Mouse (Mus musculus): ENCODE measurements around the gene Gm614. TPM values are rescaled to one million over a fixed set of nuclear protein-coding genes. Genes with fewer than 3 reads are reported as not detected.

The Gm614 gene
- polyA plus RNA-seq, 1 experiment from 2014 or later = not detected

DNA sequence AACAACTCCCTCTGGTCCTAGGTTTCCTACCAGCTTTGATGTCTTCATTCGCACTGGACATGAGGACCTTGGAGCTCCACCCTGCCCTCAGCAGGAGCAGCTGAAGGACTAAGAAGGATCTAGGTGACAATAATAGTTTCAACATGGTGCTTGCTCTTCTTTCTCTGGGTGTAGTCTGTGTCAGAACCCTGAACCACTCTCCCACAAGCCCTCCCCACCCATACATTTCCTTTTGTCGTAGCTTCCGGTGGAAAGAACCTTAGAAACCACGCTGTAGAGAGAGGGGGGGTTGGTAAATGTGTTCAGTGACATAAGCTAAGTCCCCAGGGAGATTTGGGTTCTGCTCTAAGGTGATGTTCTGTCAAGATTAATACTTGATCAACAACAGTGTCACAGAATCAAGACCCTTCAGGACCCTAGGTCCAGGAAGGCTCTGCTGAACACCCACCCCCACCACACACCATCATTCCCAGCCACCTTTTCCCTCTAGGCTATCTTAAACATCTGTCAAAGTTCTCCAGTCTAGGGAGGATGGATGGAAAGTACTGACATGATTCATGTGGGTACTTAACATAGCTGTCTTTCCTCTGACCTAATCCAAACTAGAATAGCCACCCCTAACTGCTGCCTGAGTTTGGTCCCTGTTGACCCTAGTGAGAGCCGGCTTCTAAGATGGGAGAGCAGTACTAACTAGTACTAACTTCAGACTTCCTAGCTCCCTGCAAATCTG, 4.4 kb upstream of the Gm614 start, which contains the start of gene Il2rg:
Gene Il2rg (minus strand): TSS at position 231 of the 730 bp plus-strand sequence.
- 38% methylated on average over 5 of the region's 5 CpGs for WGBS
- no peak within 1 kb of the TSS for H3K27ac ChIP-seq (ENCODE audit: low read length)
- H3K36me3 ChIP-seq (ENCODE audit: control insufficient read depth, insufficient read depth, low read length) = no peaks in the 10 kb centered on the region
- 0 out of 2 replicates have a peak, but pooled peaks cover 5% of the 10 kb centered on the region for H3K4me1 ChIP-seq (replicated peaks; ENCODE audit: control insufficient read depth, insufficient read depth, low read length)
- ATAC-seq (ENCODE audit: low read depth) = no peak
- 0 out of 2 replicates have a peak within 1 kb of the TSS, but pooled peaks have one; percentile 20 for H3K9ac ChIP-seq (ENCODE audit: low read length)
- peak within 1 kb of the TSS; percentile 18; the same call in 1 of the 2 replicates for H3K4me3 ChIP-seq (ENCODE audit: low read length)
- H3K27me3 ChIP-seq (ENCODE audit: control insufficient read depth, insufficient read depth, low read depth, low read length) = no peaks in the 10 kb centered on the region
- H3K9me3 ChIP-seq (ENCODE audit: control insufficient read depth, low read length) = no peaks in the 10 kb centered on the region
- H3K4me2 ChIP-seq (ENCODE audit: low read depth, low read length) = no peak within 1 kb of the TSS

DNA sequence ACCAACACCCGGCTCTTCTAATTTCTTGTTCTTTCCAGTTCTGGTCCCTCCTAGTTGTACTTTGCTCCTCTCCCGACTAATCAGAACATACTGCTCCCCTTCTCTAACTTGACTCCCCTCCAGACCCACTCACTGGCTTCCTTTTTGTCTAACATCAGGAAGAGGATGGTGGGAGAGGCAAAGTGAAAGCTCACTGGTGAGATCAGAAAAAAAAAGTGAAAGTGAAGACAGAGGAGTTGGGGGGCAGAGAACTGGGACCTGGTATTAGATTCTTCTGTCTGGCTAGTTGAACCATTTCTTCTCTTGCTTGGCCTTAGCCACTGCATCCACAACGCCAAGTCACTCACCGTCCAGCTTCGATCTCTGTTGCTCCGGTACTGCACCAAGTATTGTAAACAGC, 2.8 kb upstream of the Gm614 start:
- Histone ChIP-seq H3K27me3 (ENCODE audit: control insufficient read depth, insufficient read depth, low read depth, low read length) (no peaks in the 10 kb centered on the region), H3K9ac (ENCODE audit: low read length) (no peak overlapping the region), H3K36me3 (ENCODE audit: control insufficient read depth, insufficient read depth, low read length) (no peaks in the 10 kb centered on the region), H3K4me2 (ENCODE audit: low read depth, low read length) (no peak overlapping the region), H3K9me3 (ENCODE audit: control insufficient read depth, low read length) (no peaks in the 10 kb centered on the region), H3K4me3 (ENCODE audit: low read length) (no peak overlapping the region), H3K4me1 (replicated peaks; ENCODE audit: control insufficient read depth, insufficient read depth, low read length) (0 out of 2 replicates have a peak, but pooled peaks cover 5% of the 10 kb centered on the region), H3K27ac (ENCODE audit: low read length) (no peak overlapping the region)
- WGBS = 85% methylated on average over 6 of the region's 6 CpGs
- no peak for ATAC-seq (ENCODE audit: low read depth)

DNA sequence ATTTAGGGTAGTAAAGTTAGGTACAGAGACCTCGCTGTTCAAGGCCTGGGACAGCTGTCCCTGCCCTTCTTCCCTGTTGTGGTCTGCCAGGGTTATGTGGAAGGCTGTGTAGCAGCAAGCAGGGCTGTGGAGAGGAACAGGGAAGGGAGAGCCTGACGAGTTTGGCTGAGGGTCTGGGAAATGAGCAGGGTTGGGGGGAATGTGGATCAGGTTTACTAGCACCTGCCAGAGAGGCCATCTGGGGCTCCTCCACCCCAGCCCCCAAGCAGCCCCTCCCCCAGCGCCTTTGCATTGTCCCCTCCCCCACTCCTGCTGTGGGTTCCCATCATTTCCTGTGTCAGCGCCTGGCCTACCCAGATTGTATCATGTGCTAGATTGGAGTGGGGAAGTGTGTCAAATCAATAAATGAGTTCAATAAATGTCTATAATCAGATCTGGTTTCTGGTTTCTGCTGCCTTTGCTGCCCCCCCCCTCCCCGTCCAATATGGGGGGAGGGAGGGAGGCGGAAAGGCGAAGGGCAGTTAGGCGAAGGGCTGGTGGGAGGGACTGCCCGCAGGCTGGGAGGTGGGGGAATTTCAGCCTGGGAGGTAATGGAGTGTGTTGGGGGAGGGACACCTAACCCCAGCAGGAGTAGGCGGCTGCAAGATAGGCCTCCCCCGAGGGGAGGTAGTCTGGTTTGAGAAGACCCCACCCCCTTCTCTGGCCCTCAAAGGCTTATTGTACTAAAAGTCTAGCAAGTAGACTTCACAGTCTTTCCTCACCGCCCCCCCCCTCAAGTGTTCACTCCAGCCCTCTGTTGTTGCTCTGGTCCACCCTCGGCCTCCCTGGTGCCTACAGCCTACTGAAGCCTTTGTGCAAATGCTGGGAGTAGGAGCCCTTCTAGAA, 3.1 kb downstream of the Gm614 start:
- 17% methylated on average over 7 of the region's 13 CpGs for WGBS

DNA sequence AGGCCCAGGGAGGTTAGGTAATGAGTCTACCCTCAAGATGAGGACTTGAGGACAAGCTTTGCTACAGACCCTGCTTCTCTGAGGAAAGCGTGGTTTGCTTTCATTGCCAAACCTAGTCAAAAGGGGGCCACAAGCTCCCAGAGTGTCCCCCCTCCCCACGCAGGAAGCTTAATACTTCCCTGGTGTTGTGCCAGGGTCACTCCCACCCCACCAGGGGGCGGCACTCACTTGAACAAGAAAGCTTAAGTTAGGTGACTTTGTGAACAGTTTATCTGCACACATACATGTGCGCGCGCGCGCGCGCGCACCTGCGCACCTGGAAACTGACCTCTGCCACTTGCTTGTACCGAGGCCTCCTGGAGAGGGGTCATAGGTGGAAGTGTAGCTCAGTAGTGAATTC, 7.2 kb downstream of the Gm614 start:
- H3K27me3 ChIP-seq (ENCODE audit: control insufficient read depth, insufficient read depth, low read depth, low read length) = no peaks in the 10 kb centered on the region
- H3K36me3 ChIP-seq (ENCODE audit: control insufficient read depth, insufficient read depth, low read length) = no peaks in the 10 kb centered on the region
- H3K9ac ChIP-seq (ENCODE audit: low read length) = no peak overlapping the region
- H3K4me2 ChIP-seq (ENCODE audit: low read depth, low read length) = no peak overlapping the region
- H3K27ac ChIP-seq (ENCODE audit: low read length) = no peak overlapping the region
- H3K9me3 ChIP-seq (ENCODE audit: control insufficient read depth, low read length) = peaks cover 3% of the 10 kb centered on the region; the same call in 1 of the 2 replicates
- H3K4me3 ChIP-seq (ENCODE audit: low read length) = no peak overlapping the region
- no peak for ATAC-seq (ENCODE audit: low read depth)
- peaks cover 10% of the 10 kb centered on the region; the same call in 1 of the 2 replicates for H3K4me1 ChIP-seq (replicated peaks; ENCODE audit: control insufficient read depth, insufficient read depth, low read length)
- WGBS = 76% methylated on average over 13 of the region's 13 CpGs

More for the DNA sequence above, 3.1 kb downstream of the Gm614 start:
- peak overlapping the region; percentile 59 for H3K27ac ChIP-seq (ENCODE audit: low read length)
- H3K9ac ChIP-seq (ENCODE audit: low read length) = no peak overlapping the region
- no peaks in the 10 kb centered on the region for H3K9me3 ChIP-seq (ENCODE audit: control insufficient read depth, low read length)
- peak; percentile 73 for ATAC-seq (ENCODE audit: low read depth)
- no peak overlapping the region for H3K4me3 ChIP-seq (ENCODE audit: low read length)
- no peaks in the 10 kb centered on the region for H3K27me3 ChIP-seq (ENCODE audit: control insufficient read depth, insufficient read depth, low read depth, low read length)
- H3K36me3 ChIP-seq (ENCODE audit: control insufficient read depth, insufficient read depth, low read length) = no peaks in the 10 kb centered on the region
- H3K4me2 ChIP-seq (ENCODE audit: low read depth, low read length) = no peak overlapping the region
- H3K4me1 ChIP-seq (replicated peaks; ENCODE audit: control insufficient read depth, insufficient read depth, low read length) = peaks cover 15% of the 10 kb centered on the region; the same call in 1 of the 2 replicates

DNA sequence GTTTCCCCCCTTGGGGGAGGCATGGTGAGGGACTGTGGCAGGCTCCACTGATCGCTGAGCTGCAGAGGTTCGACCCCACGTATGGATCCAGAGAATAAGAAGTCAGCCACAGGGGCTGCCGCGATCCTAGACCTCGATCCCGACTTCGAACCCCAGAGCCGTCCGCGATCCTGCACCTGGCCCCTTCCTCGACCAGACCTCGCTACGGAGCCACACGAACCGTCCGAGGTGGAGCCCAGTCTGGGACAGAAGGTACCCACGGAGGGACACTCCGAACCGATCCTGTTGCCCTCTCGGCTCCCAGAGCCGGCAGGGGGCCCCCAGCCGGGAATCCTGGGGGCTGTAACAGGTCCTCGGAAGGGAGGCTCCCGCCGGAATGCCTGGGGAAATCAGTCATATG, 9.1 kb downstream of the Gm614 start:
- H3K36me3 ChIP-seq (ENCODE audit: control insufficient read depth, insufficient read depth, low read length) = no peaks in the 10 kb centered on the region
- ATAC-seq (ENCODE audit: low read depth) = peak; percentile 11; the same call in 1 of the 2 replicates
- H3K4me1 ChIP-seq (replicated peaks; ENCODE audit: control insufficient read depth, insufficient read depth, low read length) = peaks cover 2% of the 10 kb centered on the region; the same call in 1 of the 2 replicates
- H3K27me3 ChIP-seq (ENCODE audit: control insufficient read depth, insufficient read depth, low read depth, low read length) = no peaks in the 10 kb centered on the region
- H3K9me3 ChIP-seq (ENCODE audit: control insufficient read depth, low read length) = peaks cover 3% of the 10 kb centered on the region; the same call in 1 of the 2 replicates
- H3K4me3 ChIP-seq (ENCODE audit: low read length) = peak overlapping the region; percentile 59
- 20% methylated on average over 26 of the region's 26 CpGs for WGBS
- H3K9ac ChIP-seq (ENCODE audit: low read length) = peak overlapping the region; percentile 67
- H3K27ac ChIP-seq (ENCODE audit: low read length) = peak overlapping the region; percentile 31; the same call in 1 of the 2 replicates
- peak overlapping the region; percentile 63 for H3K4me2 ChIP-seq (ENCODE audit: low read depth, low read length)

DNA sequence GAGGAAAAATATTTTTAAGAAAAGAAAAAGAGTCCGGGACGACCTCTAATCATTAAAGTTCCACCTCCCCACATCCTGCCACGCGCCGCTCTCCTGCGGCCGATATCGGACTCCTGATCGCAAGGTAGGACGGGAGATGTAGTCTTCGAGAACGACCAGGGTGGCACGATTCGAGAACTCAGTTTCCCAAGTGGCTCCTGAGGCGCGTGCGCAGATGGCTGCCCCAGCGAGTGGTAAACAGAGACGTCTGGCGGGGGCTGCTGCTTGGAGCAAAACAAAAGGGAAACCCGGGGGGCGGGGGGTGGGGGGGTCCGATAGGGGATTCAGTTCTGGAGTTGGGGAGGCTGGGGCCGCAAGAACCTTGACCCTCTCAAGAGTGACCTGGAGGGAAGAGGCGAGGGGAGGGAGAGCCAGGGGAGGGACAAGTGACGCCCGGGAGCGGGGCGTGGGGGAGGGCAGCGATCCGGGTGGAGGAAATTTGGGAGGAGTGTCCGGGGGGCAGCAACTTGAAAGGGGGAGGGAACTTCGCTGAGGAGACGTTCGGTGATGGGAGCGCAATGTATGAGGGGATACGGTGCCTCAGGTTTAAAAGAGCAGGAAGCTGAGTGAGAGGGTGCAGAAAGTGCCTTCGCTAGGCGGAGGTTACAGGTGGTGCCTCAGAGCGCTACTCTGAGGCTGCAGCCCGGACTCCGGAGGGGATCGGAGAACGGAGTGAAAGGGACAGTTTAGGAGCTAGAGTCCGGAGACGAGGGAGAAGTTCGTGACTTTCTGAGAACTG, 9.7 kb downstream of the Gm614 start, which contains the start of gene Foxo4:
Gene Foxo4 (plus strand): TSS at position 577 of the 778 bp plus-strand sequence.
- H3K36me3 ChIP-seq (ENCODE audit: control insufficient read depth, insufficient read depth, low read length) = no peaks in the 10 kb centered on the region
- H3K4me3 ChIP-seq (ENCODE audit: low read length) = peak within 1 kb of the TSS; percentile 59
- ATAC-seq (ENCODE audit: low read depth) = peak; percentile 94
- peaks cover 2% of the 10 kb centered on the region; the same call in 1 of the 2 replicates for H3K4me1 ChIP-seq (replicated peaks; ENCODE audit: control insufficient read depth, insufficient read depth, low read length)
- no peaks in the 10 kb centered on the region for H3K27me3 ChIP-seq (ENCODE audit: control insufficient read depth, insufficient read depth, low read depth, low read length)
- WGBS = 18% methylated on average over 46 of the region's 47 CpGs
- peaks cover 3% of the 10 kb centered on the region; the same call in 1 of the 2 replicates for H3K9me3 ChIP-seq (ENCODE audit: control insufficient read depth, low read length)
- peak within 1 kb of the TSS; percentile 67 for H3K9ac ChIP-seq (ENCODE audit: low read length)
- H3K4me2 ChIP-seq (ENCODE audit: low read depth, low read length) = peak within 1 kb of the TSS; percentile 63
- peak within 1 kb of the TSS; percentile 31; the same call in 1 of the 2 replicates for H3K27ac ChIP-seq (ENCODE audit: low read length)

DNA sequence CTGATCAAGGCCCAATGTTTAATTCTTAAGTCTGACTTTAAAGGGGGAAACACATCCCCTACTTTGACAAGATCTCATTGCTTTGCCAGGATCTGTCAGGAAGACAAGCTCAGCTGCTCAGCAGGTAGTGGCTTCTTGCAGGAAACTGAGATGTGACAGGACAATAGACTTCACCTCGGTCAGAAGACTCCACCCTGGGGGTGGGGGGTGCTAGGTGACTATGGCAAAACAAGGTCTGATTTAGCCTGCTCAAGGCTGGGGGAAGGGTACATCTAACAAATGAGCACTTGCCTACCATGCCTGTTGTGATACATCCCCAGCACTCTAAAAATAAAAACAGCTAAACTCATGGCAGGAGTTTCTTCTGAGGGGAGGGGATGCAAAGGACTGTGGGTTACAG, 18.8 kb downstream of the Gm614 start:
- Histone ChIP-seq H3K4me2 (ENCODE audit: low read depth, low read length) (no peak overlapping the region), H3K27ac (ENCODE audit: low read length) (no peak overlapping the region), H3K4me1 (replicated peaks; ENCODE audit: control insufficient read depth, insufficient read depth, low read length) (no peaks in the 10 kb centered on the region), H3K36me3 (ENCODE audit: control insufficient read depth, insufficient read depth, low read length) (no peaks in the 10 kb centered on the region), H3K9ac (ENCODE audit: low read length) (no peak overlapping the region), H3K9me3 (ENCODE audit: control insufficient read depth, low read length) (no peaks in the 10 kb centered on the region), H3K4me3 (ENCODE audit: low read length) (no peak overlapping the region), H3K27me3 (ENCODE audit: control insufficient read depth, insufficient read depth, low read depth, low read length) (no peaks in the 10 kb centered on the region)
- ATAC-seq (ENCODE audit: low read depth) = no peak
- WGBS = 20% methylated on average over 1 of the region's 1 CpGs

DNA sequence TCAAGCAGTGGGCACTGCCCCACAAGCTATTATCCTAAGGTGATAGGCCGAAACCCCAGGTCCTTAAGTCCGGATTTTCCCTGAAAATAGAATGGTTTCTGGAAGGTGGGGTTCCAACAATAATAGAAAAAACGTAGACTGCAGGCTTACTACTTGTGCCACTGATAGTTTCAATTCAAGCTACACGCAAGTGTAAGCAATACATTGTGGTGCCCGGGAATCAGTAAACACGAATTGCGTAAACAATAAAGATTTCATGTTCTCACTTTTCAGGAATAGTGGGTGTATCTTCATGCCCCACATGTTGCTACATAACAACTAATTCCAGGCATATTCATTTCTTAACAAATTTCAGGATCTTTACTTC, 41.0 kb downstream of the Gm614 start:
- H3K9ac ChIP-seq (ENCODE audit: low read length) = peak overlapping the region; percentile 56

More for the DNA sequence above, 41.0 kb downstream of the Gm614 start:
- Histone ChIP-seq H3K9me3 (ENCODE audit: control insufficient read depth, low read length) (no peaks in the 10 kb centered on the region), H3K36me3 (ENCODE audit: control insufficient read depth, insufficient read depth, low read length) (no peaks in the 10 kb centered on the region), H3K27me3 (ENCODE audit: control insufficient read depth, insufficient read depth, low read depth, low read length) (no peaks in the 10 kb centered on the region; the same call in none of the 2 replicates), H3K4me2 (ENCODE audit: low read depth, low read length) (peak overlapping the region; percentile 63), H3K27ac (ENCODE audit: low read length) (peak overlapping the region; percentile 76), H3K4me1 (replicated peaks; ENCODE audit: control insufficient read depth, insufficient read depth, low read length) (peaks cover 5% of the 10 kb centered on the region; the same call in 1 of the 2 replicates), H3K4me3 (ENCODE audit: low read length) (peak overlapping the region; percentile 66)
- 22% methylated on average over 7 of the region's 7 CpGs for WGBS
- ATAC-seq (ENCODE audit: low read depth) = no peak
